Mouse (Mus musculus) thymus, adult 18-20 months (tissue): ENCODE measurements around the gene Pdcd2.

ENCODE experiments used
- DNase-seq, 2 experiments: peaks; one replicate each; pipeline ENCODE4 v3.0.0; 2022; ENCODE audit warnings: mixed read lengths in 2 of 2

The Pdcd2 gene

GRCm38 (mm10) chr17:15497882-15498752, 29.0 kb downstream of the Pdcd2 start:
- DNase-seq: peak; percentile 85 to 88

- DNase-seq: no peak
Measured at GRCm38 (mm10) chr17:15490542-15490941, 36.6 kb downstream of the Pdcd2 start.

- no peak for DNase-seq
Measured at GRCm38 (mm10) chr17:15472671-15473070, 54.4 kb downstream of the Pdcd2 start.
